ENCODE assay signal across 8 mouse cellular contexts in genomic region chr4:139193176-139194093, GRCm38 (mm10). TPM values are rescaled to one million over a fixed set of nuclear protein-coding genes. Genes with fewer than 3 reads are reported as not detected.
A peak's percentile ranks its signal among the peaks of the same experiment; 100 is the strongest.
DNase-seq lines count a peak whose midpoint lies in the region; ATAC-seq and TF ChIP-seq lines count a peak whose summit lies in the region.

No protein-coding gene starts in this region.

- peak overlapping the region; percentile 89 for H3K27ac ChIP-seq in kidney, postnatal 0 days
- peak overlapping the region; percentile 75 for H3K27ac ChIP-seq in bone marrow macrophage, adult 2 months (ENCODE audit: insufficient read depth, low read depth, low read length)
- H3K27ac ChIP-seq in hindbrain, embryonic 10.5 days, result peak overlapping the region; percentile 98
- peak overlapping the region; percentile 78 for H3K27ac ChIP-seq in lung, embryonic 16.5 days (ENCODE audit: low read length)

- DNase-seq in kidney, postnatal 0 days (ENCODE audit: low spot score), result peak; percentile 42
- no peak for DNase-seq in kidney, postnatal 25 days
- DNase-seq in hindbrain, embryonic 10.5 days (ENCODE audit: low spot score), result peak; percentile 37
- DNase-seq in spleen, adult 18-20 months, result peak; percentile 52
- DNase-seq in right cerebral cortex, adult 18-20 months, result no peak
- no peak for DNase-seq in urinary bladder, adult 2 months (ENCODE audit: low spot score)

- H3K27me3 ChIP-seq in kidney, postnatal 0 days (ENCODE audit: insufficient read depth, low read length), result no peaks in the 10 kb centered on the region
- H3K27me3 ChIP-seq in hindbrain, embryonic 10.5 days (ENCODE audit: insufficient read depth, poor library complexity, severe bottlenecking), result no peaks in the 10 kb centered on the region
- H3K27me3 ChIP-seq in lung, embryonic 16.5 days (ENCODE audit: control insufficient read depth, insufficient read depth, low read depth, low read length), result no peaks in the 10 kb centered on the region

- H3K36me3 ChIP-seq in kidney, postnatal 0 days (ENCODE audit: insufficient read depth, low read length), result no peaks in the 10 kb centered on the region
- no peaks in the 10 kb centered on the region for H3K36me3 ChIP-seq in hindbrain, embryonic 10.5 days
- H3K36me3 ChIP-seq in lung, embryonic 16.5 days (ENCODE audit: control insufficient read depth, insufficient read depth, low read length), result no peaks in the 10 kb centered on the region

- peak overlapping the region; percentile 96 for H3K4me3 ChIP-seq in kidney, postnatal 0 days (replicated peaks; ENCODE audit: low read depth, low read length)
- peak overlapping the region; percentile 96 for H3K4me3 ChIP-seq in bone marrow macrophage, adult 2 months (ENCODE audit: insufficient read depth, low read length)
- peak overlapping the region; percentile 88 for H3K4me3 ChIP-seq in hindbrain, embryonic 10.5 days
- H3K4me3 ChIP-seq in lung, embryonic 16.5 days (ENCODE audit: low read length), result peak overlapping the region; percentile 81

- TF ChIP-seq CTCF in kidney, postnatal 0 days (IDR thresholded peaks at IDR 0.05; ENCODE audit: low read depth), result no peak
- no peak for TF ChIP-seq CTCF in bone marrow macrophage, adult 2 months (IDR thresholded peaks at IDR 0.05; ENCODE audit: low read depth, low read length)

- TF ChIP-seq POLR2A in bone marrow macrophage, adult 2 months (IDR thresholded peaks at IDR 0.05; ENCODE audit: borderline replicate concordance, low read depth, low read length), result no peak

- ATAC-seq in kidney, postnatal 0 days (replicated peaks; ENCODE audit: low FRiP score, low read depth), result peak; percentile 15
- ATAC-seq in lung, embryonic 16.5 days (ENCODE audit: low read depth), result peak; percentile 27

- no peaks in the 10 kb centered on the region for H3K9me3 ChIP-seq in kidney, postnatal 0 days (replicated peaks; ENCODE audit: low read length)
- H3K9me3 ChIP-seq in hindbrain, embryonic 10.5 days, result no peaks in the 10 kb centered on the region
- no peaks in the 10 kb centered on the region for H3K9me3 ChIP-seq in lung, embryonic 16.5 days (ENCODE audit: control insufficient read depth, low read length)

- H3K4me1 ChIP-seq in kidney, postnatal 0 days (replicated peaks; ENCODE audit: insufficient read depth, low read length), result peaks cover 39% of the 10 kb centered on the region
- H3K4me1 ChIP-seq in bone marrow macrophage, adult 2 months (ENCODE audit: control insufficient read depth, insufficient read depth, low read length), result peaks cover 63% of the 10 kb centered on the region
- peaks cover 57% of the 10 kb centered on the region for H3K4me1 ChIP-seq in hindbrain, embryonic 10.5 days (replicated peaks)
- peaks cover 52% of the 10 kb centered on the region for H3K4me1 ChIP-seq in lung, embryonic 16.5 days (replicated peaks; ENCODE audit: control insufficient read depth, insufficient read depth, low read length)

- H3K9ac ChIP-seq in kidney, postnatal 0 days (ENCODE audit: low read depth, low read length), result peak overlapping the region; percentile 94
- H3K9ac ChIP-seq in lung, embryonic 16.5 days (ENCODE audit: low read length), result peak overlapping the region; percentile 92

- WGBS in kidney, postnatal 0 days, result under 1% methylated on average over 31 of the region's 35 CpGs
- 7% methylated on average over 35 of the region's 35 CpGs for WGBS in hindbrain, embryonic 10.5 days
- 3% methylated on average over 35 of the region's 35 CpGs for WGBS in lung, embryonic 16.5 days

- H3K4me2 ChIP-seq in kidney, postnatal 0 days (ENCODE audit: low read length), result peak overlapping the region; percentile 97
- H3K4me2 ChIP-seq in lung, embryonic 16.5 days (ENCODE audit: low read depth, low read length), result peak overlapping the region; percentile 72

RNA-seq across cellular contexts. Expression of gene Capzb, which starts 0.7 kb away (rescaled TPM):
- 304 and 348 TPM in 2 replicates for polyA plus RNA-seq in kidney, postnatal 0 days (2015; fragmentation: Nextera tagmentation; extraction: Ambion mirVana)
- polyA plus RNA-seq in bone marrow macrophage, adult 2 months (2012; ENCODE audit: insufficient read depth, insufficient read length, missing spikeins), result 483 and 496 TPM in 2 replicates
- polyA plus RNA-seq in hindbrain, embryonic 10.5 days (2016; fragmentation: Nextera tagmentation; extraction: Ambion mirVana), result 331 and 370 TPM in 2 replicates
- polyA plus RNA-seq in lung, embryonic 16.5 days (2015; fragmentation: Nextera tagmentation; extraction: Ambion mirVana), result 454 and 473 TPM in 2 replicates
- polyA plus RNA-seq in urinary bladder, adult 2 months (2012; rRNA removed), result 297 and 375 TPM in 2 replicates

Comparison
In these comparisons a context has a peak if more than half of its experiments do, and no peak if none do; other contexts are left out.
1. DNase-seq: peak in kidney, postnatal 0 days (single experiment), hindbrain, embryonic 10.5 days (single experiment) and spleen, adult 18-20 months (2 of 2); none in kidney, postnatal 25 days (0 of 2), right cerebral cortex, adult 18-20 months (single experiment) and urinary bladder, adult 2 months (single experiment).
2. Peak in every context shown above with its lines, with median percentiles within 50 percentile points of each other: H3K27ac ChIP-seq and H3K4me3 ChIP-seq.